Mouse (Mus musculus): ENCODE data around the gene Rarg. TPM values are rescaled to one million over a fixed set of nuclear protein-coding genes. Genes with fewer than 3 reads are reported as not detected.

Gene Rarg
- polyA plus RNA-seq, 1 experiment from 2014 or later = 9.1 TPM

- no peak for ATAC-seq (ENCODE audit: extremely low read depth, insufficient number of reproducible peaks, low FRiP score, low TSS enrichment)
- 73% methylated on average over 16 of the region's 16 CpGs for WGBS
- no peaks in the 10 kb centered on the region for H3K27me3 ChIP-seq (replicated peaks)
- H3K4me2 ChIP-seq = no peak overlapping the region
- H3K36me3 ChIP-seq = peaks cover 50% of the 10 kb centered on the region
- no peak overlapping the region for H3K9ac ChIP-seq
- no peak overlapping the region for H3K27ac ChIP-seq (replicated peaks)
- no peaks in the 10 kb centered on the region for H3K9me3 ChIP-seq
- no peak overlapping the region for H3K4me3 ChIP-seq
- peaks cover 9% of the 10 kb centered on the region; the same call in 1 of the 2 replicates for H3K4me1 ChIP-seq
Observed at GRCm38 (mm10) chr15:102216459-102217228, 40.7 kb downstream of the Rarg start.

- Histone ChIP-seq H3K36me3 (peaks cover 60% of the 10 kb centered on the region), H3K4me1 (peaks cover 11% of the 10 kb centered on the region; the same call in 1 of the 2 replicates), H3K4me2 (no peak overlapping the region), H3K27me3 (replicated peaks) (no peaks in the 10 kb centered on the region), H3K4me3 (no peak overlapping the region), H3K27ac (replicated peaks) (no peak overlapping the region), H3K9ac (no peak overlapping the region), H3K9me3 (no peaks in the 10 kb centered on the region)
- WGBS = 59% methylated on average over 6 of the region's 6 CpGs
- no peak for ATAC-seq (ENCODE audit: extremely low read depth, insufficient number of reproducible peaks, low FRiP score, low TSS enrichment)
Observed at GRCm38 (mm10) chr15:102215624-102216023, 41.7 kb downstream of the Rarg start.

GRCm38 (mm10) chr15:102214132-102214531 is 43.2 kb downstream of the Rarg start:
- H3K36me3 ChIP-seq = peaks cover 75% of the 10 kb centered on the region
- 47% methylated on average over 2 of the region's 2 CpGs for WGBS

GRCm38 (mm10) chr15:102211895-102212294 is 45.4 kb downstream of the Rarg start:
- Histone ChIP-seq H3K4me2 (no peak overlapping the region), H3K9ac (no peak overlapping the region), H3K9me3 (no peaks in the 10 kb centered on the region), H3K36me3 (peaks cover 92% of the 10 kb centered on the region), H3K4me1 (peaks cover 12% of the 10 kb centered on the region), H3K27me3 (replicated peaks) (no peaks in the 10 kb centered on the region), H3K27ac (replicated peaks) (no peak overlapping the region; the same call in 1 of the 2 replicates), H3K4me3 (no peak overlapping the region)
- ATAC-seq (ENCODE audit: extremely low read depth, insufficient number of reproducible peaks, low FRiP score, low TSS enrichment) = no peak
- WGBS = 64% methylated on average over 6 of the region's 6 CpGs

More at GRCm38 (mm10) chr15:102214132-102214531, 43.2 kb downstream of the Rarg start:
- Histone ChIP-seq H3K4me2 (no peak overlapping the region), H3K4me1 (peaks cover 11% of the 10 kb centered on the region; the same call in 1 of the 2 replicates), H3K4me3 (no peak overlapping the region), H3K27ac (replicated peaks) (no peak overlapping the region), H3K9me3 (no peaks in the 10 kb centered on the region), H3K9ac (no peak overlapping the region), H3K27me3 (replicated peaks) (no peaks in the 10 kb centered on the region)
- ATAC-seq (ENCODE audit: extremely low read depth, insufficient number of reproducible peaks, low FRiP score, low TSS enrichment) = no peak

- Histone ChIP-seq H3K9ac (no peak overlapping the region), H3K4me3 (no peak overlapping the region), H3K9me3 (no peaks in the 10 kb centered on the region), H3K4me2 (no peak overlapping the region), H3K36me3 (peaks cover 93% of the 10 kb centered on the region), H3K4me1 (peaks cover 17% of the 10 kb centered on the region), H3K27ac (replicated peaks) (no peak overlapping the region), H3K27me3 (replicated peaks) (no peaks in the 10 kb centered on the region)
- 91% methylated on average over 4 of the region's 4 CpGs for WGBS
- ATAC-seq (ENCODE audit: extremely low read depth, insufficient number of reproducible peaks, low FRiP score, low TSS enrichment) = no peak
Observed at GRCm38 (mm10) chr15:102210816-102211215, 46.5 kb downstream of the Rarg start.

GRCm38 (mm10) chr15:102209114-102209513 is 48.2 kb downstream of the Rarg start:
- Histone ChIP-seq H3K36me3 (peaks cover 93% of the 10 kb centered on the region), H3K4me1 (peaks cover 34% of the 10 kb centered on the region), H3K27ac (replicated peaks) (no peak overlapping the region), H3K9ac (no peak overlapping the region), H3K9me3 (no peaks in the 10 kb centered on the region), H3K4me3 (no peak overlapping the region), H3K4me2 (no peak overlapping the region), H3K27me3 (replicated peaks) (no peaks in the 10 kb centered on the region)
- 92% methylated on average over 8 of the region's 8 CpGs for WGBS
- no peak for ATAC-seq (ENCODE audit: extremely low read depth, insufficient number of reproducible peaks, low FRiP score, low TSS enrichment)

- no peak overlapping the region; the same call in 1 of the 2 replicates for H3K9ac ChIP-seq
- H3K4me1 ChIP-seq = peaks cover 34% of the 10 kb centered on the region
- H3K27ac ChIP-seq (replicated peaks) = no peak overlapping the region
- ATAC-seq (ENCODE audit: extremely low read depth, insufficient number of reproducible peaks, low FRiP score, low TSS enrichment) = no peak
- peaks cover 83% of the 10 kb centered on the region for H3K36me3 ChIP-seq
- 76% methylated on average over 9 of the region's 9 CpGs for WGBS
- H3K4me2 ChIP-seq = no peak overlapping the region
- H3K4me3 ChIP-seq = no peak overlapping the region
- no peaks in the 10 kb centered on the region for H3K27me3 ChIP-seq (replicated peaks)
- no peaks in the 10 kb centered on the region for H3K9me3 ChIP-seq
Observed at GRCm38 (mm10) chr15:102208092-102208561, 49.2 kb downstream of the Rarg start.

GRCm38 (mm10) chr15:102207351-102207750 is 50.0 kb downstream of the Rarg start:
- no peak overlapping the region for H3K4me3 ChIP-seq
- no peaks in the 10 kb centered on the region for H3K9me3 ChIP-seq
- no peak overlapping the region for H3K27ac ChIP-seq (replicated peaks)
- H3K27me3 ChIP-seq (replicated peaks) = no peaks in the 10 kb centered on the region
- H3K36me3 ChIP-seq = peaks cover 75% of the 10 kb centered on the region
- H3K4me2 ChIP-seq = no peak overlapping the region
- WGBS = 82% methylated on average over 3 of the region's 3 CpGs
- peaks cover 39% of the 10 kb centered on the region for H3K4me1 ChIP-seq
- no peak overlapping the region; the same call in 1 of the 2 replicates for H3K9ac ChIP-seq
- ATAC-seq (ENCODE audit: extremely low read depth, insufficient number of reproducible peaks, low FRiP score, low TSS enrichment) = no peak

GRCm38 (mm10) chr15:102205779-102206178 is 51.5 kb downstream of the Rarg start:
- WGBS = 35% methylated on average over 8 of the region's 8 CpGs
- peak overlapping the region; percentile 89 for H3K4me3 ChIP-seq
- H3K4me2 ChIP-seq = peak overlapping the region; percentile 75
- peaks cover 39% of the 10 kb centered on the region for H3K4me1 ChIP-seq
- H3K9me3 ChIP-seq = no peaks in the 10 kb centered on the region
- peak overlapping the region; percentile 46 for H3K27ac ChIP-seq (replicated peaks)
- H3K27me3 ChIP-seq (replicated peaks) = no peaks in the 10 kb centered on the region
- peaks cover 61% of the 10 kb centered on the region for H3K36me3 ChIP-seq
- H3K9ac ChIP-seq = peak overlapping the region; percentile 96
- no peak for ATAC-seq (ENCODE audit: extremely low read depth, insufficient number of reproducible peaks, low FRiP score, low TSS enrichment)

GRCm38 (mm10) chr15:102204674-102205505 is 52.4 kb downstream of the Rarg start, which contains the start of gene Csad:
TSS of gene Csad (minus strand) at chr15:102204724.
- peaks cover 59% of the 10 kb centered on the region for H3K36me3 ChIP-seq
- peak within 1 kb of the TSS; percentile 89 for H3K4me3 ChIP-seq
- peak within 1 kb of the TSS; percentile 99 for H3K27ac ChIP-seq (replicated peaks)
- no peaks in the 10 kb centered on the region for H3K9me3 ChIP-seq
- 62% methylated on average over 19 of the region's 19 CpGs for WGBS
- peak within 1 kb of the TSS; percentile 75 for H3K4me2 ChIP-seq
- H3K4me1 ChIP-seq = peaks cover 39% of the 10 kb centered on the region
- H3K27me3 ChIP-seq (replicated peaks) = no peaks in the 10 kb centered on the region
- ATAC-seq (ENCODE audit: extremely low read depth, insufficient number of reproducible peaks, low FRiP score, low TSS enrichment) = no peak
- peak within 1 kb of the TSS; percentile 96 for H3K9ac ChIP-seq

GRCm38 (mm10) chr15:102203835-102204381 is 53.4 kb downstream of the Rarg start:
- peak overlapping the region; percentile 75 for H3K4me2 ChIP-seq
- no peaks in the 10 kb centered on the region for H3K27me3 ChIP-seq (replicated peaks)
- peak overlapping the region; percentile 96 for H3K9ac ChIP-seq
- no peaks in the 10 kb centered on the region for H3K9me3 ChIP-seq
- peaks cover 57% of the 10 kb centered on the region for H3K36me3 ChIP-seq
- H3K27ac ChIP-seq (replicated peaks) = peak overlapping the region; percentile 99
- peaks cover 39% of the 10 kb centered on the region for H3K4me1 ChIP-seq
- ATAC-seq (ENCODE audit: extremely low read depth, insufficient number of reproducible peaks, low FRiP score, low TSS enrichment) = peak; percentile 52
- 0% methylated on average over 33 of the region's 72 CpGs for WGBS
- H3K4me3 ChIP-seq = peak overlapping the region; percentile 89

Data from heart, embryonic 13.5 days (tissue).